Mouse (Mus musculus) urinary bladder, postnatal 4 days (tissue): ENCODE measurements at regions not wholly inside any gene's neighbourhood (a gene's known extent, or its start where the extent isn't known, plus 50 kb on each side); places are given as distances from the start of the nearest gene placed in this dataset.

Experiments
- DNase-seq, 2 experiments: peaks; one replicate each; pipeline ENCODE4 v3.0.0; 2021 to 2022; ENCODE audit warnings: low spot score in 2 of 2

GRCm38 (mm10) chr2:21129621-21130020, 75.5 kb downstream of the Enkur start:
- DNase-seq, result no peak

- no peak for DNase-seq
Measured at GRCm38 (mm10) chr2:21126531-21126930, 78.6 kb downstream of the Enkur start.

- DNase-seq, result no peak
Measured at GRCm38 (mm10) chr2:21122421-21122820, 82.7 kb downstream of the Enkur start.

GRCm38 (mm10) chr2:21121663-21122062, 83.5 kb downstream of the Enkur start:
- DNase-seq, result no peak

GRCm38 (mm10) chr2:21116817-21117216, 88.3 kb downstream of the Enkur start:
- no peak for DNase-seq

- DNase-seq, result no peak
Measured at GRCm38 (mm10) chr2:21111527-21111926, 93.6 kb downstream of the Enkur start.

GRCm38 (mm10) chr2:21100248-21100808, 104.8 kb downstream of the Enkur start:
- DNase-seq, result no peak

GRCm38 (mm10) chr2:21091058-21091971, 113.8 kb downstream of the Enkur start:
- no peak for DNase-seq

GRCm38 (mm10) chr2:21085517-21085916, 116.8 kb upstream of the Arhgap21 start:
- DNase-seq, result no peak

GRCm38 (mm10) chr2:21067292-21067850, 98.7 kb upstream of the Arhgap21 start:
- no peak for DNase-seq

GRCm38 (mm10) chr2:21060347-21060650, 91.6 kb upstream of the Arhgap21 start:
- no peak for DNase-seq

- DNase-seq, result no peak
Measured at GRCm38 (mm10) chr2:21059618-21060346, 91.1 kb upstream of the Arhgap21 start.

- DNase-seq, result no peak
Measured at GRCm38 (mm10) chr2:21058940-21059339, 90.3 kb upstream of the Arhgap21 start.

- no peak for DNase-seq
Measured at GRCm38 (mm10) chr2:21056450-21057210, 87.9 kb upstream of the Arhgap21 start.

- DNase-seq, result no peak
Measured at GRCm38 (mm10) chr2:21055416-21055815, 86.7 kb upstream of the Arhgap21 start.

GRCm38 (mm10) chr2:21054325-21055082, 85.8 kb upstream of the Arhgap21 start:
- DNase-seq, result no peak

GRCm38 (mm10) chr2:21053596-21053995, 84.9 kb upstream of the Arhgap21 start:
- DNase-seq, result no peak

GRCm38 (mm10) chr2:21048996-21049395, 80.3 kb upstream of the Arhgap21 start:
- DNase-seq, result no peak

- DNase-seq, result no peak
Measured at GRCm38 (mm10) chr2:21048226-21048625, 79.5 kb upstream of the Arhgap21 start.

- DNase-seq, result no peak
Measured at GRCm38 (mm10) chr2:21046503-21047116, 77.9 kb upstream of the Arhgap21 start.
